Mouse (Mus musculus) monocyte, adult 5-6 weeks (primary cell): ENCODE measurements around the gene Csrp1. TPM values are rescaled to one million over a fixed set of nuclear protein-coding genes. Genes with fewer than 3 reads are reported as not detected.

Source experiments
- ATAC-seq: fragments of 153-309, 156-312 bp; replicated peaks from 2 replicates; pipeline ENCODE4 v1.8.0; 2017; ENCODE audit warnings: mild to moderate bottlenecking; ENCODE audit not compliant: low TSS enrichment, insufficient number of reproducible peaks, severe bottlenecking, poor library complexity, low FRiP score
- total RNA-seq: library from RNA; stranded (forward); fragments of 200-1000, 200-491, 200-594 nt; gene quantifications from 3 replicates; pipeline ENCODE4 v1.2.3, GENCODE M21; 2017

Csrp1 gene
- total RNA-seq, 1 experiment from 2014 or later: 25.1 TPM

- peak; percentile 94 for ATAC-seq
Measured at GRCm38 (mm10) chr1:135728631-135729366, 8.9 kb downstream of the Csrp1 start.

GRCm38 (mm10) chr1:135729367-135729713, 9.5 kb downstream of the Csrp1 start:
- no peak for ATAC-seq

- no peak for ATAC-seq
Measured at GRCm38 (mm10) chr1:135729821-135730220, 10.0 kb downstream of the Csrp1 start.

GRCm38 (mm10) chr1:135730296-135730695, 10.4 kb downstream of the Csrp1 start:
- ATAC-seq: no peak

- no peak for ATAC-seq
Measured at GRCm38 (mm10) chr1:135731393-135731792, 11.5 kb downstream of the Csrp1 start.

GRCm38 (mm10) chr1:135731897-135732684, 12.2 kb downstream of the Csrp1 start:
- no peak for ATAC-seq

GRCm38 (mm10) chr1:135734225-135734937, 14.5 kb downstream of the Csrp1 start:
- ATAC-seq: no peak

GRCm38 (mm10) chr1:135735460-135735859, 15.6 kb downstream of the Csrp1 start:
- ATAC-seq: no peak

GRCm38 (mm10) chr1:135744987-135745386, 25.1 kb downstream of the Csrp1 start:
- ATAC-seq: no peak

- no peak for ATAC-seq
Measured at GRCm38 (mm10) chr1:135746248-135746647, 26.4 kb downstream of the Csrp1 start.

DNA sequence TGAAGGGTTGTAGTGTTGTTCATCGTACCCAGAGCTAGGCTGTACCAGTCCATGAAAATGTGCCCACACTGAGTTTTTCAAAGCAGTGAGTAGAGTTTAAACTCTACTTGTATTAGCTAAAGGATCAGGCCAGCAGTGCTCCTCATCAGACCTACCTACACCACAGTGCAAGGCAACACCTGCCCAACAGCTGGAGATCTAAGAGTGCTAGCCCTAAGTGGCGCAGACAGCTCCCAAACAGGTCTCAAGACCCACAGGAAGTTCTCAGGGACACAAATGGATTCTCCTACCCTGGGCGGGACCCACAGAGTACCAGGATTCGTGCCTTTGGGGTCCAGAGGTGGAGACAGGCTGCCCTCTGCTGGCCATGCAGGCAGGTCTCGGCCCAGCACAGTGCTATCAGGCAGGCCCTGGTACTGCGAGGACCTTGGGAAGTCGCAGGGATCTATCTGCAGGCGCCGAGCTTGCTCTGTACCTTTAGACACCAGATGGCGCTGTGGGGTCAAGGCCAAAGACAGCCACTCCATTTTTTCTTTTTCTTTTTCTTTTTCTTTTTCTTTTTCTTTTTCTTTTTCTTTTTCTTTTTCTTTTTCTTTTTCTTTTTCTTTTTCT, 33.0 kb downstream of the Csrp1 start:
- ATAC-seq: peak; percentile 98

GRCm38 (mm10) chr1:135755287-135755686, 35.4 kb downstream of the Csrp1 start:
- no peak for ATAC-seq

- no peak for ATAC-seq
Measured at GRCm38 (mm10) chr1:135755913-135756312, 36.1 kb downstream of the Csrp1 start.

DNA sequence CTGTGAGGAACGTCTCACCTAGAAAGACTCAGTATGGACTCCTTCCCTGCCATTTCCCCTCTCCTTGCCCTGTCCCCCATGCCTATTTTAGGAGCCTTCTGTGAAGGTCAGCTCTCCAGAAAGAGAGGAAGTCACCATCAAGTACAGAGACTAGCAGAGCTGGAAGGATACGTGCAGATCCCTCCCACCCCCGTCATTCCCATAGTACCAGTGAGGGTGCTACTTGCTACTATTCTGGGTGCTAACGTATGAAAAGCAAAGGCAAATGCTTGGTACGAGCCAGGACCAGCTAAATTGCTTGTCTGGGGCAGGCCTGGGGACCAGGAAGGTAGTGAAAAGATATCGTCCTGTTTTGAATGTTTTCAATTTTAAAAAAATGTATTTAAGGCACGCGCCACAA, 37.4 kb downstream of the Csrp1 start:
- no peak for ATAC-seq

GRCm38 (mm10) chr1:135759685-135760084, 39.8 kb downstream of the Csrp1 start:
- ATAC-seq: no peak

DNA sequence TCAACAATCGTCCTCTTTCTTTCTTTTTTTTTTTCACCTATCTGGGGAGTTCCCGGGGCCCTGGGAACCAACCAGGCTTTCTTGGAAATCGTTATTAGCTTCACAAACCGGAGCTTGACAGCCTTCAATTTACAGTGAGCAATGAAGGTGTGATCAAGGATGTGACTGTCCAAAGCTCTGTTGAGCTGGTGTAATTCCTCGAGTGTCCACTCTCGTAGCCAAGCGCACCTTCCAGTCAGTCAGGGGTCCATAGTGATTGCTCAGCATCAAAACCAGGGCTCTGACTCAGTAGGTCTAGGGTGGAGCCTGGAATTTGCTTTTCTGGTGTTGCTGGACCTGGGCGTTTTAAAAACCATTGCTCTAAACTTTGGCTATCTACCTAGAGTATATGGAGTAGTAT, 40.4 kb downstream of the Csrp1 start:
- ATAC-seq: no peak

- no peak for ATAC-seq
Measured at GRCm38 (mm10) chr1:135761728-135762127, 41.9 kb downstream of the Csrp1 start.

- no peak for ATAC-seq
Measured at GRCm38 (mm10) chr1:135763503-135764205, 43.8 kb downstream of the Csrp1 start.

GRCm38 (mm10) chr1:135764206-135764528, 44.3 kb downstream of the Csrp1 start:
- no peak for ATAC-seq
